Mouse (Mus musculus): ENCODE results near the gene Zfp708. TPM values are rescaled to one million over a fixed set of nuclear protein-coding genes. Genes with fewer than 3 reads are reported as not detected.

Gene Zfp708
- polyA plus RNA-seq, 1 experiment from 2014 or later = 7.6 TPM

DNA sequence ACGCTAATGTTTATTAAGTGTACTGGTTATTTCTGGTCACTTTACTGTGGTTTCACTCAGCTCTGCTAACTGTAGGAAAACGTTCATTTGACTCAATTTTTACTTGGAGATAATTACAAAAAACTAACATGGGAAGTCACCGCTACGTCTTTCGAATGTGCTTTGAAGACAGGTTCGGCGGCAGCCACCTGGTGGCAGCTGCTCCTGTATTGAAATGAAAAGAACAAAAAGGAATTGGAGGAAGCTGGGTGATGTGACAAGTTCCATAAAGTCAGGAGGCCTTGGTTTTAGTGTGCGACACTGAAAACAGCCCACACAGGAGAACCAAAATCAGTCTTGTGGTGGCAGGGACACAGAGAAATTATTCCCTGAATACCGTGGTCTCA lies 11.0 kb upstream of the Zfp708 start:
- no peaks in the 10 kb centered on the region for H3K9me3 ChIP-seq (ENCODE audit: control insufficient read depth, low read depth, low read length)

DNA sequence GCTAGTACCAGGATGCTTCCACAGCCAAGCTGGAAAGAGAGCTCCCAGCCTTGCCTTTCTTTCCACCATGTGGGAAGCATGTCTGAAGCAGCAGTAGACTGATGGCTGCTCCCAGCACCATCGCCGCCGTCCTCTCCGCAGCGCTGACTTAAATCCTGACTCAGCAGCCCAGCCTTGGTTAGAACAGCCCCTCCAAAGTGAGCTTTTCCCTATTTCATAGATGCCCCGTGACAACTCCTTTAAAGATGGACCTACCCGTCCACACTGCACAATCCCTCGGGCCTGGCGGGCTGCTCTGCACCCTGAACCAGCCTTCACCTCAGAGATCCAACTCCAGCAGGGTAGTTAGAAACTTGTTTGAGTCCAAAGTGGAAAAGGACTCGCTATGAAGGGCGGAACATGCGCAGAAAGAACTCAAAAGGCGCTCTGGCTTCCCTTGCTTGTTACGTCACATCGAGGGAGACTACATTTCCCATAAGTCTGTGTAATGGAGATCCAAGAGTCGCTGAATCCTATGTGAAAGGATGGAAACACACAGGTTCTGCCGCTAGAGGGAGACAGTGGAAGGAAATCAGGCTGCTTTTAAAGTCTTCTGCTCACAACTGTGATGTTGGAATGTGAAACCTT lies 10.5 kb upstream of the Zfp708 start, which contains the start of gene Gm28557:
Gene Gm28557 (minus strand): TSS at position 411 of the 627 bp plus-strand sequence.
- WGBS = under 1% methylated on average over 17 of the region's 17 CpGs
- H3K27ac ChIP-seq (ENCODE audit: low read length) = peak within 1 kb of the TSS; percentile 58
- peak within 1 kb of the TSS; percentile 48 for H3K4me3 ChIP-seq (ENCODE audit: low read depth, low read length)
- H3K4me2 ChIP-seq (replicated peaks; ENCODE audit: low read depth, low read length) = peak within 1 kb of the TSS; percentile 52
- H3K9ac ChIP-seq (replicated peaks; ENCODE audit: low read depth, low read length) = peak within 1 kb of the TSS; percentile 60
- no peaks in the 10 kb centered on the region for H3K9me3 ChIP-seq (ENCODE audit: control insufficient read depth, low read depth, low read length)
- H3K4me1 ChIP-seq (ENCODE audit: control insufficient read depth, insufficient read depth, low read length) = 0 out of 2 replicates have a peak, but pooled peaks cover 4% of the 10 kb centered on the region
- peak; percentile 97 for ATAC-seq (ENCODE audit: insufficient number of reproducible peaks, insufficient read depth, low FRiP score, low read depth)
- H3K36me3 ChIP-seq (ENCODE audit: control insufficient read depth, insufficient read depth, low read length) = no peaks in the 10 kb centered on the region; the same call in 1 of the 2 replicates
- no peaks in the 10 kb centered on the region for H3K27me3 ChIP-seq (ENCODE audit: control insufficient read depth, insufficient read depth, low read length)

More for the DNA sequence above, 11.0 kb upstream of the Zfp708 start:
- Histone ChIP-seq H3K4me2 (replicated peaks; ENCODE audit: low read depth, low read length) (peak overlapping the region; percentile 15), H3K4me1 (ENCODE audit: control insufficient read depth, insufficient read depth, low read length) (0 out of 2 replicates have a peak, but pooled peaks cover 4% of the 10 kb centered on the region), H3K27me3 (ENCODE audit: control insufficient read depth, insufficient read depth, low read length) (no peaks in the 10 kb centered on the region), H3K27ac (ENCODE audit: low read length) (no peak overlapping the region), H3K36me3 (ENCODE audit: control insufficient read depth, insufficient read depth, low read length) (no peaks in the 10 kb centered on the region; the same call in 1 of the 2 replicates), H3K4me3 (ENCODE audit: low read depth, low read length) (peak overlapping the region; percentile 48), H3K9ac (replicated peaks; ENCODE audit: low read depth, low read length) (no peak overlapping the region)
- WGBS = 4% methylated on average over 9 of the region's 9 CpGs
- ATAC-seq (ENCODE audit: insufficient number of reproducible peaks, insufficient read depth, low FRiP score, low read depth) = peak; percentile 37; the same call in 1 of the 2 replicates

GRCm38 (mm10) chr13:67107681-67108080 lies 9.9 kb upstream of the Zfp708 start:
- Histone ChIP-seq H3K4me1 (ENCODE audit: control insufficient read depth, insufficient read depth, low read length) (0 out of 2 replicates have a peak, but pooled peaks cover 4% of the 10 kb centered on the region), H3K36me3 (ENCODE audit: control insufficient read depth, insufficient read depth, low read length) (no peaks in the 10 kb centered on the region; the same call in 1 of the 2 replicates), H3K27me3 (ENCODE audit: control insufficient read depth, insufficient read depth, low read length) (no peaks in the 10 kb centered on the region), H3K4me3 (ENCODE audit: low read depth, low read length) (peak overlapping the region; percentile 48), H3K4me2 (replicated peaks; ENCODE audit: low read depth, low read length) (peak overlapping the region; percentile 52), H3K27ac (ENCODE audit: low read length) (peak overlapping the region; percentile 58), H3K9ac (replicated peaks; ENCODE audit: low read depth, low read length) (peak overlapping the region; percentile 60), H3K9me3 (ENCODE audit: control insufficient read depth, low read depth, low read length) (no peaks in the 10 kb centered on the region)
- no peak for ATAC-seq (ENCODE audit: insufficient number of reproducible peaks, insufficient read depth, low FRiP score, low read depth)
- WGBS = 41% methylated on average over 9 of the region's 9 CpGs

GRCm38 (mm10) chr13:67090154-67090553 lies 7.6 kb downstream of the Zfp708 start:
- Histone ChIP-seq H3K27me3 (ENCODE audit: control insufficient read depth, insufficient read depth, low read length) (no peaks in the 10 kb centered on the region), H3K27ac (ENCODE audit: low read length) (no peak overlapping the region), H3K4me2 (replicated peaks; ENCODE audit: low read depth, low read length) (no peak overlapping the region), H3K36me3 (ENCODE audit: control insufficient read depth, insufficient read depth, low read length) (no peaks in the 10 kb centered on the region), H3K9ac (replicated peaks; ENCODE audit: low read depth, low read length) (no peak overlapping the region), H3K4me3 (ENCODE audit: low read depth, low read length) (no peak overlapping the region), H3K4me1 (ENCODE audit: control insufficient read depth, insufficient read depth, low read length) (no peaks in the 10 kb centered on the region), H3K9me3 (ENCODE audit: control insufficient read depth, low read depth, low read length) (no peaks in the 10 kb centered on the region)
- ATAC-seq (ENCODE audit: insufficient number of reproducible peaks, insufficient read depth, low FRiP score, low read depth) = no peak
- WGBS = 81% methylated on average over 1 of the region's 1 CpGs

- no peak for ATAC-seq (ENCODE audit: insufficient number of reproducible peaks, insufficient read depth, low FRiP score, low read depth)
- Histone ChIP-seq H3K27me3 (ENCODE audit: control insufficient read depth, insufficient read depth, low read length) (no peaks in the 10 kb centered on the region), H3K9ac (replicated peaks; ENCODE audit: low read depth, low read length) (0 out of 2 replicates have a peak overlapping the region, but pooled peaks have one; percentile 61), H3K4me1 (ENCODE audit: control insufficient read depth, insufficient read depth, low read length) (no peaks in the 10 kb centered on the region), H3K4me3 (ENCODE audit: low read depth, low read length) (peak overlapping the region; percentile 52), H3K27ac (ENCODE audit: low read length) (peak overlapping the region; percentile 92), H3K9me3 (ENCODE audit: control insufficient read depth, low read depth, low read length) (no peaks in the 10 kb centered on the region), H3K36me3 (ENCODE audit: control insufficient read depth, insufficient read depth, low read length) (no peaks in the 10 kb centered on the region), H3K4me2 (replicated peaks; ENCODE audit: low read depth, low read length) (peak overlapping the region; percentile 67)
- WGBS = 68% methylated on average over 1 of the region's 1 CpGs
Measured at GRCm38 (mm10) chr13:67081946-67082345, 15.8 kb downstream of the Zfp708 start.

- ATAC-seq (ENCODE audit: insufficient number of reproducible peaks, insufficient read depth, low FRiP score, low read depth) = peak; percentile 99
- H3K27ac ChIP-seq (ENCODE audit: low read length) = peak overlapping the region; percentile 92
- H3K4me1 ChIP-seq (ENCODE audit: control insufficient read depth, insufficient read depth, low read length) = no peaks in the 10 kb centered on the region
- 1% methylated on average over 24 of the region's 24 CpGs for WGBS
- no peaks in the 10 kb centered on the region for H3K36me3 ChIP-seq (ENCODE audit: control insufficient read depth, insufficient read depth, low read length)
- H3K4me2 ChIP-seq (replicated peaks; ENCODE audit: low read depth, low read length) = peak overlapping the region; percentile 67
- H3K9me3 ChIP-seq (ENCODE audit: control insufficient read depth, low read depth, low read length) = no peaks in the 10 kb centered on the region
- peak overlapping the region; percentile 52 for H3K4me3 ChIP-seq (ENCODE audit: low read depth, low read length)
- H3K9ac ChIP-seq (replicated peaks; ENCODE audit: low read depth, low read length) = peak overlapping the region; percentile 61
- H3K27me3 ChIP-seq (ENCODE audit: control insufficient read depth, insufficient read depth, low read length) = no peaks in the 10 kb centered on the region
Measured at GRCm38 (mm10) chr13:67081142-67081713, 16.5 kb downstream of the Zfp708 start.

GRCm38 (mm10) chr13:67077244-67077643 lies 20.5 kb downstream of the Zfp708 start:
- Histone ChIP-seq H3K4me2 (replicated peaks; ENCODE audit: low read depth, low read length) (no peak overlapping the region), H3K27me3 (ENCODE audit: control insufficient read depth, insufficient read depth, low read length) (no peaks in the 10 kb centered on the region), H3K4me1 (ENCODE audit: control insufficient read depth, insufficient read depth, low read length) (no peaks in the 10 kb centered on the region), H3K4me3 (ENCODE audit: low read depth, low read length) (no peak overlapping the region), H3K9me3 (ENCODE audit: control insufficient read depth, low read depth, low read length) (peaks cover 11% of the 10 kb centered on the region), H3K36me3 (ENCODE audit: control insufficient read depth, insufficient read depth, low read length) (peaks cover 7% of the 10 kb centered on the region), H3K9ac (replicated peaks; ENCODE audit: low read depth, low read length) (no peak overlapping the region), H3K27ac (ENCODE audit: low read length) (no peak overlapping the region)
- 98% methylated on average over 2 of the region's 2 CpGs for WGBS
- no peak for ATAC-seq (ENCODE audit: insufficient number of reproducible peaks, insufficient read depth, low FRiP score, low read depth)

GRCm38 (mm10) chr13:67072786-67073185 lies 25.0 kb downstream of the Zfp708 start:
- ATAC-seq (ENCODE audit: insufficient number of reproducible peaks, insufficient read depth, low FRiP score, low read depth) = no peak
- Histone ChIP-seq H3K4me3 (ENCODE audit: low read depth, low read length) (no peak overlapping the region), H3K27ac (ENCODE audit: low read length) (no peak overlapping the region), H3K36me3 (ENCODE audit: control insufficient read depth, insufficient read depth, low read length) (peaks cover 25% of the 10 kb centered on the region), H3K27me3 (ENCODE audit: control insufficient read depth, insufficient read depth, low read length) (no peaks in the 10 kb centered on the region), H3K4me2 (replicated peaks; ENCODE audit: low read depth, low read length) (no peak overlapping the region), H3K4me1 (ENCODE audit: control insufficient read depth, insufficient read depth, low read length) (no peaks in the 10 kb centered on the region), H3K9me3 (ENCODE audit: control insufficient read depth, low read depth, low read length) (peaks cover 23% of the 10 kb centered on the region), H3K9ac (replicated peaks; ENCODE audit: low read depth, low read length) (no peak overlapping the region)
- 88% methylated on average over 2 of the region's 2 CpGs for WGBS

All from stomach, embryonic 14.5 days (tissue).